Mouse (Mus musculus): Measurements from ENCODE around the gene Cald1.

The Cald1 gene

DNA sequence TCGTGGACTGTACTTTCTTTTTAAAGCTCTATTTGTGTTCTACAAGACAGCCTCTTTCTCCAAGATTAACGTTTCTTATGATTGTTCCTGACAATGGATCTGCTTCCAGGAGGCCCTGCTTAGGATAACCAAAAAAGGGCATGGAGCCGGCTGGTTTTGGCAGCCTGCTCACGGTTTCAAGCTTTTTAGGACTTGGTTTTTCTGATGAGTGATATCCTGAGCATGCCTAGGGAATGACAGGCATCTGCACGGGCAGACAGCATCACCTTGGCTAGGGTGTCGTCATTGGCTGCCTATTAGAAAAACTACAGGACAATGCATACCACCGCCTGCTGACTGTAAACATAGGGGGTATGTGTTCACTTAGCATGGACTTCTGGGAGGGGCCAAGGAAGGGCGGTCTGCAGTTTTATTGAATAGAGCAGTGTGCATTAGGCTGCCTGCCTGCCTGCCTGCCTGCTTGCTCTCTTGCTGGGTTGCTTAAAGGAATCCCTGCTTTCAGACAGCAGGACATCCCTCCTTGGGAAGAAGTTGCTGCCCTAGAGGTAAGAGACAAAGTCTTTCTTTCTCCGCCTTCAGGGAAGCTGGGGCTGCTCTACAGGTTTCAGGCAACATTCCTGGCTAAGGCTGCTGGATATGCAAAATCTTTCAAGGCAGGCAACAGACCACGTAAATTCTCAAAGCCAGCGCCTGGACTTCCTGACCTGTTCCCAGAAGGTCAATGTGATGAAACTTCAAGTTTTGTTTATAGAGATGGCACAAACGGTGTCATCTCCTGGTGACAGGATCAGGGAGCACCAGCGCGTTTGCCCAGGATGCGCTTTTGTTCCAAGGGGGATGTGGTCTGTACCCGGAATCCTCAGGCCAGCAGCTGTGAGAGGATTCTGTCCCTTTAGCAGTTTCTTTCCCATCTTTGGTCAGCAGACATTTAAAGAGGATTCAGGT lies at the start of gene Cald1:
Gene Cald1, plus strand, starts transcription at position 380 of the 945 bp plus-strand sequence.
- peak; percentile 70 for DNase-seq

DNA sequence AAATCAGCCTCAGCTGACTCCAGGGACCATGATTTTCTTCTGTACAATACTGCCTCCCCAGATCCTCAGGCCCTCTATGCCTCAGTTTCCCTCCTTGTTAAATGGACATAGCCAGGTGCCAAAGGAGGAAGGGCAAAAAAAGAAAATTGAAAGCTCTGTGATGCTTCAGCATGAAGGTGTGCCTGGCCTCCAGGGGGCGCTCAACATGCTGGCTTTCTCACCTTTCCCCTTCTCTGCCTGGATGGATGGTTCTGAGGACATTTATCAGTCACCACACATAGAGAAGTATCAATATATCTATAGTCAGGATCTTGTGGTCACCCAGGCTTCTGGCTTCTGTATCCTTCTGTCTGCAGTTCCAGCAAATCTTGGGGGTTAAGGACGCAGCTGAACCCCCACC lies 49.3 kb upstream of the Cald1 start:
- peak; percentile 84 for DNase-seq

DNA sequence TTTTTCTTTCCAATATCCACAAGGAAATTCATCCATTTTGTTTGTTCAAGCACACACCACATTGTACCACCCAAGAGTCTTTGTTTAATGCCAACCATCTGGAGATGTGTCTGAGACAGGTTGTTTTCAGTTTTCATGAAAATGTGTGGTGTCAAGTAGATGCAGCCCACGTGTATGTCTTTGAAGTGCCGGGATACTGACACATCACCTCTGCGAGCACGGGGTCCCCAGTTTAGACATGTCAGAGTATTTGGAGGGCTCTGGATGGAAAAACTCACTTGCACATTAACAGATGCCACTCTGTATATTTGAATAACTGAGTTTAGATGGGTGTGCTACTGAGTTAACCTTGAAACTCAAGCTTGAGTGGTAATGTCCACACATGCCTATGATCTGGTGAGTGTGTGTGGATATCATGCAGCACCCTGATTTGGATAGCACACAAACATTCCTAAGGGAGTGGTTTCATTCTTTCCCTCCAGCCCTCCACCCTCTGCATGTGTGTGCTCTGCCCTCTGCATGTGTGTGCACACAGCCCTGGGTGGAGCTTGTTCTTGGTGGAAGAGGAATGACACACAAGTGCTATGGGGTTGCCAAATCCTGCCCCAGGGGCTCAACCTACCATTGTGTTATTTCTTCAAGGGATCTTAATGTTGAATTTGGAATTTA lies 45.7 kb upstream of the Cald1 start:
- DNase-seq = no peak

DNA sequence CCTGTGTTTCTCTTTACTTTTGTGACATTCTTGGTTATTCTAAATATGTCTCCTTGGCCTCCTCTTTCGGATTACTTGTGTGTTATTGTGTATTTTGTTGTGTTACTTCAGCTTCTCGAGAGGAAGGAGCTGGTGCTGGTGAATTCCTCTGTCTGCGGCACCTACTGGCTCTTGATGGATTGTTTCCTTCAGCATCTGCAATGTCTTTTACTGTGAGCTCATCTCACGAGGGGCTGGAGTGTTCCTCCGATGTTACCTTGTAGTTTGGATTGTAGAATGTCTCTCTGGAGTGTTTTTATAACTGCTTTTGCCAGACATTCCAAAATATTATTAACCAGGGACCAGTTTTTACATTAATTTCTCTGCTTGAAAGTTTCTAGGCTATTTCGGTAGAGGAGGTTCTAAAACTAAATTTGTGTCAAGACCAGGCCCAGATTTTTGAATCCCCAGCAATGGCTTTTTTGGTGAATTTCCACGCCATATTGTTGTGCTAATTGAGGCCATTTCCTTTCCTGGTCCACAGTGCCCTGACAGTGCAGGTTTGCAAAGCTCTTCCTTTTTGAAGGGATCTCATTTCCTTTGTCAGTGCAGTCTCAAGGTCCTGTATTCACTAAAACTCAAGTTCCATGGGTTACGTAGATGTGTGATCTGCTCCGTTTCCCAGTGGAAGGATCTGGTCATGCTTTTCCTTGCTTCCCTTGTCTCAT lies 43.9 kb upstream of the Cald1 start:
- DNase-seq = no peak

DNA sequence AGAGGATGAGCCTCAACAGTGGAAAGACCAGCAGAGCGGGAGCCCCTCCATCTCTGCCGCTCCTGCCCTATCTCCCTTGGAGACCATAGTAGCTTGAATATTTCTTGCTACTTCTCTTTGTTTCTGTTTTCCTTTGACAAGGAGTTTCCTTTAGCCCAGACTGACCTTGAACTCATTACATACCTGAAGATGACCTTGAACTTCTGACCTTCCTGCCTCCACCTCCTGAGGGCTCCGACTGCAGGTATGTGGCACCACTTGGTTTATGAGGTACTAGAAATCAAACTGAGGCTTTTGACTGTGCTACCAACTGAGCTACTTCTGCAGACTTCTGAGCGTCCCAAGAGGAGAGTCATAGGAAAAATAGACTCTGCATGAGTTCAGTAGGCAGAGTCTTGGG lies 38.8 kb upstream of the Cald1 start:
- no peak for DNase-seq

DNA sequence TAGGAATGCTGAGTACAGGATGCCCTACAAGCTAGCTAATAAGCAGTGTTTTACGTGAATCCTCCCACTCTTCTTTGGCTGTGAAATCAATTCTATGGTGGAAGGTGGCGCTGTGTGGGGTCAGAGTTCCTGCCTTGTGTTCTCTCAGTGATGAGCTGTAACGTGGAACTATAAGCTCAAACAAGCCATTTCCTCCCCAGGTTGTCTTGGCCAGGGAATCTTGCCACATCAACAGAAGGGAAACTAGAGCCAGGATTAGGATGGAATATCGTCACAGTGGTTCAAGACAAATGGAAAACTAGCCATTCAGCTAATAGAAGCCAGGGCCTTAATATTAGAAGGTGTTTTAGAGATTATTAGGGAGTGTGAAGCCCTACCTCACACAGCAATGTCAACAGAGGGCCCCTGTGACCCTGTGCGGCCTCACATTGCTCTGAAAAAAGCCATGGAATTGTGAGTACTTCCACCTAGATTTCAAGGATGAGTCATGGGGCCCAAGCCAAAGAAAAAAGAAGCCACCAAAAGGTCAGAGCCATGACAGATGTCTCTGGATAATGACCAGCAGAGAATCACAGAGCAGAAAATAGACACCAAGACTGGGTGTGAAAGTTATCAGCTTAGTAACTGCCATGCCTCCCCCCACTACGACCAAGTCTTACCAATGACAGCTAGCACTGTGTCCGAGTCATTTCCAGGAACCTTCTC lies 33.0 kb upstream of the Cald1 start:
- no peak for DNase-seq

DNA sequence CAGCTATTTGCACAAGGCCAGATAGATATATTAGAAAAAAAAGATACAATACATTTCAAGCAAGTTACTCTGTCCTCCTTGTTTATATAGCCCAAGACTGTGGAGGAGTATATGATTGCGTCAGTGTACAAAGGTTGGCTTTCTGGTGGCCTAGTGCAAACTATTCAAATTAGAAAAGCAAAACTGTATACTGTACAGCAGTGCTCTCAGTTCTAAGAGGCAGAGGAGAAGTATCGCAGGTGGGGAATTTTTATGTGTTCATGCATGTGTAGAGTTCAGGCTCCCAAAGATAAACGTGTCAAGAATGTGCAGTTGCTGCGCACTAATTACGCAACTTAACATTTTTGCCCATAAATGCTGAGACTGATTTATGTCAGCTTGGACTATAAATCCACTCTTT lies 31.0 kb upstream of the Cald1 start:
- DNase-seq = no peak

DNA sequence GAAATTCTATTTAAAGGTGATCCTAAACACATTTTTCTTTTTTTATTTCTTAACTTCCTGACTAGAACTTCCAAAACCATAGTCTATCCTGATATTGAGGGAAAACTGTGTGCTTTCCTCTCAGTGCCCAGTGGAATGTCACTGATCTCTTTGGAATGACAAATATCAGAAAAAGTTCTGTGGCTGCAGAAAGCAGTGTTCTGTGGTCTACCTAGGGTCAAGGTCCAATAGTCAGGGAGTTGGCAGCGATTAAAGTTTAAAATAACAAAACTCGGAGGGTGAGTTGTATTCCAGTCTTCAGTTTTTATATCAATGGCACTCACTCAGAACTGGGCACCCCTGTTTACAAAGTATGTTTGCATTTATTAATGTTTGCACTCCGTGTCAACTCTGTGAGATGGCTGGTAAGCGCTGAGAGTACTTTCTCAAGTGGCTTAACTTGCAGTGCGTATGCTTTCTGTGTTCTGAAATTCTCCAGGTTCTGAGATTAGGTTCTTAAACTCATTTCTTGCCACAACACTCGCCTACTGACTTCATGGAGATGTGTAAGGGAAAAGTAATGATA lies 18.7 kb upstream of the Cald1 start:
- DNase-seq = peak; percentile 41

DNA sequence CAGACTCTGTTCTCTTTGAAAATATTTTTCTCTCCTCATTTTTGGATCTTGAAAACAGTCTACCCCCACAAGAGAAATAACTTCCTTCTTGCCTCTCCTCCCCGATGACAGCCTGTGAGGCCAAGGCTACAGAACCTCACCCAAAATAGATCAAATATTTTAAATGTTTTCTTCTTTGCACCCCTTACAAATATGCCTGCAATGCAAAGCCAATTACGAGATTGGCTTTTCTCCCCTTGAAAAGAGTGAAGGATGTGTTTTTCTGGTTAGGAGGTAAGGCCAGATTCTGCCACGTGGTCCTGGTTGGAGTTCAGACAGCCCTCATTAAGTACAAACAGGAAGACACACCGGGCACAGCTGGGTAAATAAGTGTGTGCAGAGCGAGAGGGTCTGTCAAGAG lies 14.9 kb upstream of the Cald1 start:
- peak; percentile 4 for DNase-seq

GRCm38 (mm10) chr6:34588066-34588465 lies 10.2 kb upstream of the Cald1 start:
- no peak for DNase-seq

GRCm38 (mm10) chr6:34590716-34591115 lies 7.6 kb upstream of the Cald1 start:
- DNase-seq = no peak

DNA sequence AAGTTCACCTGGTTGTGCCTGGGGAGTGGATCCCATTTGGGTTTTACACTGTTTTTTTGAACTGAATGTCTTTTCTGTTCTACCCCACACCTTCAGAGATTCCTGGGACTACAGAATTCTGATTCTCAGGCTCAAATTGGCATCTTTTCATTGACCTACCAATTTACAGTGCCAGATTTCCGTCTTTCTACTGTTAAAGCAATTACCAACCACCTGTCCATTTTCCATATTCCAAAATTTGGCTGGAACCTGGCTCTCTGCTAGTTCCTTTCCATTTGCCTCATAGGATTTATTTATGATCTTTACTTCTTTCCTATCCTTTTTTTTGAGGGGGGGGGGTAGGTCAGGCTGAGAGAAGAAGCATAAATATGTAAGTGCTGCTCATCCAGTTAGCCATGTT lies 4.9 kb upstream of the Cald1 start:
- no peak for DNase-seq

GRCm38 (mm10) chr6:34597316-34597715 lies 984 bp upstream of the Cald1 start:
- DNase-seq = no peak

DNA sequence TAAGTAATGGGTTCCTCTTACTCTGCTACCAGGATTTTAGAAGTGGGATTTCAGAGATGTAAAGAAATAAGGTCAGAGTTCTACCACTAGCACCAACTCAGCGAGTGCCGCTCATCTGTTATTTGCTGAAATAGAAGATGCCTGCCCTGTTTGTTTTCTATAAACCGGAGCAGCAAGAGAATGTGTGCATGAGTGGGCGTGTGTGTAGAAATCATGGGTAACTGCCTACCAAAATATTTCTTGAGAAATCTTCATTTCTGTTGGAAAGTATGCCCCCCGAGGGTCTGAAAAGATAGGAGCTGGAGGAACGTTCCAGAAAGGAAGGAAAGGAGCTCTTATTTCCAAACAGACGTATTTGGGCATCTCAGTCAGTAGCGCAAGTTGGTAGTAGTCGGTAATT lies 871 bp downstream of the Cald1 start:
- no peak for DNase-seq

DNA sequence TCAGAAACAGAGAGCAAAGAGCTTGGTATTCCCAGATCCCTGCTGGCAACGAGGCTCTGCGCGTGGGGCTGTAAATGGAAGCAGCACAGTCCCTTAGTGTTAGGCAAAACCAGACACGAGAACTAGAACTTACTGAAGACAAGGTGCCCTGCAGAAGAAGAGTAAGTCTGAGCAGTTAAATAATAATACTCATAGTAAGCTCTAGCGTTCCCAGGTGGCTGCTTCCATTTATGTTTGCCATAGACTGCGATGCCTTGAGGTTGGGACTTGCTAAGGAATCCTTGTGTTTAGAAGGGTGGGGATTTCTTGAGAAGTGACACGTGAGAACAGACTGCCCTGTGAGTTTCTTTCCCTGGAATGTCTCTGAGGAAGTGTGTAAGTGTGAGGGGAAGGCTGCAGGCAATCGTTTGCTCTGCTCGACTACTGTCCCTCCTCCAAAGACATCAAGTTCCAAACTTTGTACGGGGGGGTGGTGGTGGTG lies 1.4 kb downstream of the Cald1 start:
- peak; percentile 27 for DNase-seq

DNA sequence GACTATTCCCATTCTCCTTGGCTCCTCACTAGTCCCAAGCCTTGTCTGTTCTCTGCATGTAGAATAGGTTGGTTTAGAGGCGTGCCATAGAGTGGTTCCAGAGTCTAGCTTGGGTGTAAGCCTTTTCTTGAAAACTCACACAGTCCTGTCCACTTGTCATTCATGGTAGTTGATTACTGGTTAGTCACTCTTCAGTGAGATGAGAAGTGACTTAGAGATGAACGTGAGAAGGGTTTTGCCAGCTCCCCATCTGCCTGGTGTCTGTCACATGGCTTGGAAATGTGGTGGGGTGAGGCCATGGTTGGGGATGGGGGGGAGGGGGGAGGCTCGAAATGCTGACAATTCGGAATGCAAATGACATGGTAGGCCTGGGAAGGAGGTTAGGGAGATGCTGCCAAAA lies 2.5 kb downstream of the Cald1 start:
- DNase-seq = no peak

DNA sequence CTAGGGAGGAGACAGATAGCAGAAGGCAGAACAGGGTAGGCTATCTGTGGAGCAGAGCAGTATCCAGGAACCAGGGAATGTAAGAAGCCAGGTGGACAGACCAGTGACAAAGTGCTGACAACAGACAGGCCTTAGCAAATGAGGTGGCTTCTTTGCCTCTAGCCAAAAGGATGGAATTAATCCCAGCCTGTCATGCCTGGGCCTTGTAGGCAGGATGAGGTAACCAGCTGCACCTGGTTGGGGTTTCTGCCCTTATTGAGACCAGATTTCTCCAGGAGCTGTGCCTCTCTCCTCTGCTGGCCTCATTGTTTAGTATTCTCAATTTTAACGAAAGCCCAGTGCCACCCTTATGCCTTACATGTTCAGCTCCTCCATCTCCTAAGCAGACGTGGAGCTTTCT lies 3.8 kb downstream of the Cald1 start:
- no peak for DNase-seq

DNA sequence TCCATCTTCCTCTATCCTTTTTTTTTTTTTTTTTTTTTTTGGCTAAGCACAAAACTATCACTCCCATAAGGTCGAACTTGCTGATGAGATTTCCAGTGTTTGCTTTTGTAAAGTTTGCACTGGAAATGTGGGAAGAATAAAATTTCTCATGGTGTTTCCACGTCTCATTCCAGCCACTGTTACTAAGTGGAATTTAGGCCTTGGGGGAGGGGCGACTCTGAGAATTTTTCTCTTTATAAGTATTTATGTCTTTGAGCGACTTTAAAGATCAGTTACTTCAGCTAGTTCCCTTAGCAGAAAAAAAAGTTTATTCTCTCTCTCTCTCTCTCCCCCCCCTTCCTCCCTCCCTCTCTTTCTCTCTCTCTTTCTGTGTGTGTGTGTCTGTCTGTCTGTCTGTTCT lies 8.1 kb downstream of the Cald1 start:
- DNase-seq = no peak

DNA sequence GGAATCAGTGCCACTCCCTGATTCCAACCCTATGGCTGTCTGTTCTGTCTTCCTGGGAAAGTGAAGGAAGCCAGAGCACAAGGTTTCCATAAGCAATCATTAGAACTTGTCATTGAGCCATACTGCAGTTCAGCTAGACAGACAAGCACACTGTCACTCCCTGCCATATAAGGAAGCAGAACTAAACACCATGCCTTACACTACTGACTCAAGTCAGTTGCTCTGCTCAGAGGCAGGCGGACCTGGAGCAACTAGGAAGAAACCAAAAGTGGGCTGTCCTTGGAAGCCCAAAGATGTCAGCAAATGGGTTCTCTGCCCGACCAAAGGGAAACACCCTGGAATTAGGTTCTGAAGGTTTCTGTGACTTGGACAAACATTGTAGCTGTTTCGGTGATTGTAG lies 10.3 kb downstream of the Cald1 start:
- peak; percentile 38 for DNase-seq

- DNase-seq = peak; percentile 78
Measured at GRCm38 (mm10) chr6:34609892-34610829, 11.9 kb downstream of the Cald1 start.

DNA sequence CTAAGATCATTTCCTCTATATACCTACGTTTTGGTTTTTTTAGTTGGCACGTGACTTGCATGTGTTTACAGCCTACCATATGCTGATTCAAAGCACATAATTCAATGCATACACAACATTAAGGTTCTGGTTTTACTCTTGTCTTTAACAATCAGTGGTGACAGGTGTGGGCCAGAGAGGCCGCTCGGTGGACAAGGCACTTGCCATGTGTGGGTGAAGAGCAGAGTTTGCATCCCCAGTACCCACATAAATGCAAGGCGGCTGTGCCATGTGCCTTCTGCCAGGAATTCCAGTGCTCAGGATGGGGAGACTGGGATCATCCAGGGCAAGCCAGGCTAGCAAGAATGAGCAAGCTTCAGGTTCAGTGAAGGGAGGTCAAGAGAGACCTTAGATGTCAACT lies 14.8 kb downstream of the Cald1 start:
- DNase-seq = no peak

All from lung, postnatal 36 days (tissue).